Mouse (Mus musculus) ES-E14 (cell line): Measurements from ENCODE around the gene Adh6a. TPM values are rescaled to one million over a fixed set of nuclear protein-coding genes. Genes with fewer than 3 reads are reported as not detected.

Source experiments
- DNase-seq: peaks from one replicate; pipeline ENCODE4 v3.0.0-alpha.2; 2013; ENCODE audit warnings: low read depth, low spot score
- H3K27ac ChIP-seq: 2 replicates; pipeline ENCODE4 v1.5.1; 2012; ENCODE audit warnings: low read depth, mild to moderate bottlenecking, low read length, moderate library complexity, mixed read lengths; ENCODE audit not compliant: poor library complexity, insufficient read depth, severe bottlenecking
- H3K36me3 ChIP-seq: 2 replicates; pipeline ENCODE4 v1.6.1; 2012; ENCODE audit warnings: mild to moderate bottlenecking, low read length, moderate library complexity, mixed read lengths; ENCODE audit not compliant: control insufficient read depth, poor library complexity, insufficient read depth, severe bottlenecking
- H3K4me1 ChIP-seq, 2 experiments: fragments of 150-350 bp in 1 of 2; sonication (generic) in 1 of 2; 2 replicates each; pipeline ENCODE4 v1.6.1; 2012; ENCODE audit warnings: low read length in 2 of 2, mild to moderate bottlenecking in 1 of 2, mixed read lengths in 1 of 2; ENCODE audit not compliant: control insufficient read depth in 2 of 2, insufficient read depth in 2 of 2, poor library complexity in 1 of 2
- H3K4me3 ChIP-seq, 2 experiments: fragments of 150-350 bp in 1 of 2; sonication (generic) in 1 of 2; 2 replicates each; pipeline ENCODE4 v1.5.1; 2012; ENCODE audit warnings: low read length in 2 of 2, low read depth in 1 of 2, mild to moderate bottlenecking in 1 of 2, mixed read lengths in 1 of 2; ENCODE audit not compliant: insufficient read depth in 1 of 2, poor library complexity in 1 of 2, severe bottlenecking in 1 of 2
- H3K9ac ChIP-seq: 2 replicates; pipeline ENCODE4 v1.6.1; 2012; ENCODE audit warnings: low read depth, mild to moderate bottlenecking, low read length, mixed read lengths; ENCODE audit not compliant: poor library complexity, insufficient read depth, severe bottlenecking
- H3K9me3 ChIP-seq: fragments of 150-350 bp; sonication (generic); 2 replicates; pipeline ENCODE4 v1.6.1; 2012; ENCODE audit warnings: low read depth, mild to moderate bottlenecking, low read length; ENCODE audit not compliant: control insufficient read depth, insufficient read depth
- CHD2 ChIP-seq: IDR thresholded peaks from 2 replicates; pipeline ENCODE4 v1.6.1; 2014; ENCODE audit warnings: mild to moderate bottlenecking, low read depth, low read length, inconsistent platforms
- HCFC1 ChIP-seq: IDR thresholded peaks from 2 replicates; pipeline ENCODE4 v1.6.1; 2012; ENCODE audit warnings: low read length, inconsistent platforms, borderline replicate concordance; ENCODE audit not compliant: insufficient read depth
- MAFK ChIP-seq: IDR thresholded peaks from 2 replicates; pipeline ENCODE4 v1.6.1; 2014; ENCODE audit warnings: mild to moderate bottlenecking, low read depth, low read length, inconsistent platforms; ENCODE audit not compliant: insufficient read depth
- ZC3H11A ChIP-seq: IDR thresholded peaks from 2 replicates; pipeline ENCODE4 v1.6.1; 2012; ENCODE audit warnings: low read depth, mild to moderate bottlenecking, inconsistent platforms, low read length, borderline replicate concordance
- ZNF384 ChIP-seq: IDR thresholded peaks from 2 replicates; pipeline ENCODE4 v1.6.1; 2012; ENCODE audit warnings: low read depth, low read length, inconsistent platforms
- in situ Hi-C, 2 experiments: fragments of 600-800 bp; cut with MboI; formaldehyde crosslinking; loops; one replicate each; pipeline ENCODE4 v1.15.1; 2025; ENCODE audit warnings: low sequenced_read_pairs in 2 of 2, inconsistent platforms in 1 of 2; ENCODE audit not compliant: unreplicated experiment in 2 of 2
- total RNA-seq: library from RNA; depleted of rRNA; stranded (reverse); fragments of 300-350 nt; gene quantifications from 2 replicates; pipeline ENCODE4 v1.2.3, GENCODE M21; 2012

Adh6a gene
- total RNA-seq, 1 experiment, result not detected

DNA sequence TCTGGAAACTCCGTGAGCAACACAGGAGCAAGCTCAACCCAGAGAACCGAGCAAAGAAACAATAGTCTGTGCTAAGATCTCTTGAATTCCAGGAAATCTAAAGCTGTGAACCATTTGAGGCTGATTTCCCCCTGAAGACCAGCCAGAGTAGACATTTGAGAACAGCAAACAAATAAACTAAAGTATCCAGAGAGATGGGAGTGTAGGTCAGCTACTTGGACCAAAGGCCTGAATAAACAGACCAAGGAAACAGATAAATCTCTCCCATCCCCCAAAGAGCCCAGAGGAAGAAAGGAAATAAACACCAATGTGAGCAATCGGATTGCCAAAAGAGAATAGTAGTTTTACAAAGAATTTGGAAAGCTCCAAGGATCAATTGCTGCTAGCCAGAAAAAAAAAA, 34.0 kb downstream of the Adh6a start:
- H3K36me3 ChIP-seq, result no peaks in the 10 kb centered on the region
- no peaks in the 10 kb centered on the region for H3K9me3 ChIP-seq
- no peaks in the 10 kb centered on the region for H3K4me1 ChIP-seq
- H3K27ac ChIP-seq, result no peak overlapping the region
- TF ChIP-seq HCFC1, result no peak
- no peak for TF ChIP-seq CHD2
- no peak for TF ChIP-seq MAFK
- TF ChIP-seq ZNF384, result no peak
- TF ChIP-seq ZC3H11A, result no peak
- in situ Hi-C loops, result no loop called here
- no peak for DNase-seq
- no peak overlapping the region for H3K9ac ChIP-seq
- no peak overlapping the region for H3K4me3 ChIP-seq

DNA sequence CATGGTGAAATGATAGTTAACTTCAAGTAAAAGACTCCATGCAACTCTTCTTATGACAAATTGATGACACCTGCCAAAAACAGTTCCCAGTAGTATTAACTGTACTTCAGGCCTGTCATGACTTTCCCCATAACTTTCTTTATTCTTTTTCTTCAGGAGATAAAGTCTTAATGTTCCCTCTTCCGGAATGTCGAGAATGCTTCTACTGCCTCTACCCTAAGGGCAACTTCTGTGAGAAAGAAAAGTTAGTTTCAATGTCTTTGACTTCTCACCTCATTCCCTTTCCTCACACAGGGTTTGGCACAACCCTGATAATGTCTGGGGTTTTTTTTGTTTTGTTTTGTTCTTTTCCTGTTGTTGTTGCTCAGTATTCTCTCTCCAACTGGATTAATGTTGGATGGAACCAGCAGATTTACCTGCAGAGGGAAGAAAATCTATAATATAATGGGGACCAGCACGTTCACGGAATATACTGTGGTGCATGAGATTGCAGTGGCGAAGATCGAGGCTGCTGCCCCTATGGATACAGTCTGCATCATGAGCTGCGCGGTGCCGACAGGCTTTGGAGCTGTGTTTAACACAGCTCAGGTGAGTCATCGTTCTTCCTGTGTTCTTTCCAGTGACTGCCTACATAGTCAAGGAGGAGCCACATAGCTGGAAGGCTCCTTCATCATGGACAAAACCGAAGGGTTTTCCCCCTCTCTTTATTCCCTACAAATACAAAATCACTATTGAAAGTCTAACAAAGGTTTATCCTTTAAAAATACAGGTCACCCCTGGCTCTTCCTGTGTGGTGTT, 39.1 kb downstream of the Adh6a start:
- no peak overlapping the region for H3K9ac ChIP-seq
- H3K4me1 ChIP-seq, result no peaks in the 10 kb centered on the region
- H3K27ac ChIP-seq, result no peak overlapping the region
- DNase-seq, result no peak
- in situ Hi-C loops, result no loop called here
- no peak overlapping the region for H3K4me3 ChIP-seq
- H3K36me3 ChIP-seq, result no peaks in the 10 kb centered on the region
- no peak for TF ChIP-seq ZNF384
- no peak for TF ChIP-seq HCFC1
- no peak for TF ChIP-seq ZC3H11A
- no peak for TF ChIP-seq CHD2
- TF ChIP-seq MAFK, result no peak
- no peaks in the 10 kb centered on the region for H3K9me3 ChIP-seq

DNA sequence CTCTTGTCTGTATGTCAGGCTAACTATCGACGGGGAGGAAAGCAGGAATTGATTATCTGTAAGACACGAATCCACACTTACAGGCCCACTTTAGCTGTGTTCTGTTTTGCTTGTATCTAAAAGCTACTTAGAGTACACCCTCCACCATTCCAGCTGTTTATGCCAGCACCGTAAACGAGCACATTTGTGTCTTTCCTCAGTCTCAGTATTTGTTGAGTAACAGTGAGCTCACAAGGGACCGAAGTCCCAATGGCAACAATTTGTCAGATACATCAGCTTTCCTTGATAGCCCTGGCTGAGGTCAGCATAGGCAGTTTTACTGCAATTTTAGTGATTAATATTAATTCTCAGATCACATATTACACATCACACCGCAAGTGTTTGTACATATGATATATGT, 45.8 kb downstream of the Adh6a start:
- H3K27ac ChIP-seq, result no peak overlapping the region
- H3K9me3 ChIP-seq, result no peaks in the 10 kb centered on the region
- in situ Hi-C loops, result no loop called here
- no peak for DNase-seq
- H3K4me1 ChIP-seq, result no peaks in the 10 kb centered on the region
- TF ChIP-seq ZNF384 (no peak), MAFK (no peak), HCFC1 (no peak), CHD2 (no peak), ZC3H11A (no peak)
- H3K4me3 ChIP-seq, result no peak overlapping the region
- no peak overlapping the region for H3K9ac ChIP-seq
- no peaks in the 10 kb centered on the region for H3K36me3 ChIP-seq

DNA sequence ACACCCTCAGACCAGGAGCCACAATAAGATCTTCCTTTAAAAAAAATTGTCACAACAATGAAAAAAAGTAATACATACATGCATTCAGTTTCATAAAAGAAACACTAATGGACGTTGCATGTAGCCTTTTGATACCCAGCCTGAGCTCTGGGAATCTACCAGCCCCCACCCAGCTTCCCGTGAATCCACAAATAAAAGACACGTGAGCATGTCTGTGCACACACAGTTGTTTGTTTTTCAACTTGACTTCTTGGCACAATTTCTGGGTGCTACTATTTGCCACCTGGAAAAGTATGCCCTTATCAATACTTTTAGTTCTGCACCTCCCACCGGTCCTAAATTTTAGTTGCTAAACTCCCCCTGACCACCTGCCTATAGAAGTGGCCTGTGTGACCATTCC, 47.6 kb downstream of the Adh6a start:
- H3K9ac ChIP-seq, result no peak overlapping the region
- in situ Hi-C loops, result no loop called here
- no peaks in the 10 kb centered on the region for H3K4me1 ChIP-seq
- H3K9me3 ChIP-seq, result no peaks in the 10 kb centered on the region
- H3K4me3 ChIP-seq, result no peak overlapping the region
- H3K27ac ChIP-seq, result no peak overlapping the region
- no peak for TF ChIP-seq ZNF384
- TF ChIP-seq HCFC1, result no peak
- no peak for TF ChIP-seq ZC3H11A
- no peak for TF ChIP-seq MAFK
- no peak for TF ChIP-seq CHD2
- DNase-seq, result no peak
- H3K36me3 ChIP-seq, result no peaks in the 10 kb centered on the region
